Mouse (Mus musculus): Measurements from ENCODE around the gene Pphln1.

Pphln1 gene

GRCm38 (mm10) chr15:93539415-93539814, 141.3 kb downstream of the Pphln1 start:
- no peak for DNase-seq (ENCODE audit: low spot score)
